Mouse (Mus musculus): Measurements from ENCODE around the gene Rnasel.

The Rnasel gene

DNA sequence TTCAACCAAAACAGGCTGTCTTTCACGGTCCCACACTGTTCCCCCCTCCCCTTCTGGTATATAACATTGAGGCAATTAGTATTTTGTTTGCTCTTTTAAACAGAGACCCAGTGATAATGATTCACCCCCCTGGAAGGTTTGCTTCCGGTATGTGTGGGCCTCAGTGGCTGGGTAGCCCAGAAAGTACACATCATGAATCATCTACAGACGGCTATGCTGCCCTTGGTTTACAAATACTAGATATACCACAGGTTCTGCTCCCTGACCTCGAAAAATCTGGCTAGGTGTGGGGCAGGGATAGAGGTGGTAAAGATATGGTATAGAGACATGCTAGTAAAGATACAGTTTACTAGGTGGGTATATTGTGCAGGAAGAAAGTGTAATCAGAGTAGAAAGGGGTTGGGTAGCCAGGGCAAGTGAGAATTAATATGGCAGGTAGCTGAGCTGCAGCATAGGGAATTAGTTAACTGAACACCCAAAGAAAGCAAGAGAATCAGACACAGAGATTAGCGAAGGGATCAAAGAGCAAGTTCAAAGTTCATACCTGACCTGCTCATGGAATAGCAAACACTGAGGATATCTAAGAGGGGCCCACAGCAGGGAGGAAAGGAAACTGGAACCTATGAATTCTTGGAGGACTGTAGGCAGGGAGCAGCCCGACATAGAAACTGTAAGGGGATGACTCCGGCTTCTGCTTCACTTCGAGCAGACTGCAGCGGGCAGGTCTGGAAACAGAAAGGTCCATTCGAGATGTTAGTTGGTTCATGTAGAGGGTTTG, 21.0 kb downstream of the Rnasel start:
- DNase-seq, result no peak

DNA sequence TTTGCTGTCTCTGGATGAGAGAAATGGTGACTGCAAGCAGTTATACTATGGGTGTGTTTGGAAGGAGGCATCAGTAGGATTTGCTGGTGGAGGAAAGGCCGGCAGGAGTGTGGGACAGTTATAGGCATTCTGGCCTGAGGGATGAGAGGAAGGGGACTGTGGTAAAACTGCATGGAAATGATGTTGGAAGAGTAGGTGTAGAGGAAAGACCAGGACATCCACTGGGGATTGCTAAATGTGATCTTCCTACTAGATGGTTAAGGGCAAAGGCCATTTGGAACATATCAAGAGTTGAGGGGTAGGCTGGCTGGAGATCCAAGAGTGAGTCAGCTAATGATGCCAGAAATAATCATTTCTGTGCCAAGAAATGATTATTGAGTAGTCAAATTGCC, 21.5 kb downstream of the Rnasel start:
- DNase-seq, result no peak

DNA sequence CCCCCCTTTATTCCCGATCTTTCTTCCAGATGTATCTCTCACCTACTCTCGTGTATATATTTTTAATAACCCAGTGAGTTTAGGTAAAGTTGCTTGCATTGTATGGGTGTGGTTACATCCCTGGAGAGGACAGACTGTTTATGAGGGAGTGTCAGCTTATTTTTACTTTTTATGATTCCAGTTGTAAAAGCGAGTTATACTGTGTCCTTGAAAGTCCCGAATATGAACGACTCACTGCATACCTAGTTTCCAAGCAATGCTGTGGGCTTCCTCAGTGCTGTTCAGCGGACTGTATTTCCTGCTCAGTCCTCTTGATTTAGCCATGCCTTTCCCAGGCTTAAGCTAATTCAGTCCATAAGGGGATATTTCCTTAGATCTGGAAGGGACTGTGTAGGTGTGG, 25.9 kb downstream of the Rnasel start:
- DNase-seq, result no peak

DNA sequence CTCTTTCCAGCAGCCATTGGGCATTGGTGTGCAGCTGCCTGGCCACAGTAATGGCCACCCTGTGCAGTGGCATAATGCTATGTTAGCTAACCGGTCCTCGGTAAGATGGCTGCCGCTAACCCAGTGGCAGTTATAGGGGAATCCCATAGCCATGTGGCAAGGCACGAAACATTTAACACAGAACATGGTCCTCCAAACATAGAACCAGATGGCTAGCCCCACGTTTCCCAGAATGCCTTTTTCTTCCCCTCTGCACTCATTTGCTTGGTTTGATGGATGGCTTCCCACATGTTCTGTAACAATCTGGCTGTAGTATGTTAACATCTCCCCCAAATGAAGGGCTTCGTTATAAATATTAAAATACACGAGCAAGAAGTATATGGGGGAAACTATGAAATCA, 27.0 kb downstream of the Rnasel start:
- DNase-seq, result no peak

DNA sequence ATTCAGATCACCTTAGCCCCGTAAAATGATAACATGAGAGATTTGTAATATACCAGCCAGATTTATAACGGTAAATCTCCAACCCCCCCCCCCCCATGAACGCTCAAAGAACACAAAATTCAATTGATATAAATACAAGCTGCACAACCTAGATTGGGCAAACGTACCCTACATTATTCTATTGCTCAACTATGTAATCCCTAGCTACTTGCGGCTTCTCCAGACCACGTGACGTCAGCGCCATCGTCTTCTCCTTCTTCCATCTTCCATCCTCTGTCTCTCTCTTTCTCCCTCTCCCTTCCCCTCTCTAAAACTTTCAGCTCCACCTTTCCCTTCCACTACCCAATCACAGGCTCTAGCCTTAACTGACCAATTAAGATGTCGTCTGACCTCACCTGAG, 29.0 kb downstream of the Rnasel start:
- DNase-seq, result no peak

DNA sequence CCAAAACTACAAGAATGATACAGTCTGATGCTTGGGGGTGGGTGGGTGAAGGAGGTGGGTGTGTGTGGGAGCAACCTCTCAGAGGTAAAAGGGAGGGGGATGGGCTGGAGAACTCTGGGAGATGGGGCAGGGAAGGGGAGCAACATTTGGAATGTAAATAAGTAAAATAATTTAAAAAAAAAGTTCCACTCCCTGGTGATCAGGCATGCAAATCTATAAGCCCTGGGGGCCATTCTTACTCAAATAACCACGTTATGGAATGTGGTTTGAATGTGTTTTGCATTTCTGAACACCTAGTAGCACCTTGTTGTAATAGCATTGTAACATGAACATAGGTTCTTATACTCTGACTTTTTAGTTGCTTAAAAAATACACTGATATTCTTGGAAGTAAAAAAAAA, 34.1 kb downstream of the Rnasel start:
- no peak for DNase-seq

DNA sequence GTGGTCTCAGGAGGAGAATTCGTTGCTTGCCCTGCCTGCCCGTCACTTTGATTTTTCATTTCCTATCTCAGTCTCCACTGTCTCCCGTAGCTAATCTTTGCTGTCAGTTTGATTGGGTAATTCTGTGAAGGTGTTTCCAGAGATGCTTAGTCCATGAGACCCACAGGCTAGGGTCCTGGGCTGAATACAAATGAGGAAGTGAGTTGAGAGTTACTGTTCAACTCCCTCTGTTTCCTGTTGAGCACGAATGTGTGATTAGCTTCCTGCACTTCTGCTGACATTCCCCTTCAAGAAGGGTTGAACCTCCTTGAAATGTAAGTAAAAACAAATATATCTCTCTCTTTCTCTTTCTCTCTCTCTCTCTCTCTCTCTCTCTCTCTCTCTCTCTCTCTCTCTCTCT, 36.4 kb downstream of the Rnasel start:
- no peak for DNase-seq

DNA sequence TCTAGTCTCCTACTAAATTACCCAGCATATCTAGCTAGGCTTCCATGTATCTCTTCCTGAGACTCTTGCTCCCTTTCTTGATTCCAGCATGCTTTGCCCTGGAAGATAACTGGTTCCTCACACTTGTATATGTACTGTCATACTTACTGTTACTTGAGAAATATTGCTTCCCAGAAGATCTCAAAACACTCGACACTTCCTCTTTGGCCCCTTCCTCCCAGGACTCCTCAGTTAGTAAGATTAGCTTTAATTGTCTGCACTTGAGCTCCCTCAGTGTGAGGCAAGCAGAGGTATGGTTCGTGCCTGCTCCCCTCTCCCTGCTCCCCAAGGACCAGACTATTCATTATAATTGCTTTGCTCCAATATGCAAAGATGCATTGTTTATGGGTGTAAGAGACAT, 41.5 kb downstream of the Rnasel start:
- DNase-seq, result no peak

- no peak for DNase-seq
These were observed 45.0 kb downstream of the Rnasel start for GRCm38 (mm10) chr1:153794241-153794640.

- DNase-seq, result no peak
These were observed 53.5 kb downstream of the Rnasel start for GRCm38 (mm10) chr1:153802691-153803090.

- DNase-seq, result no peak
These were observed 54.3 kb downstream of the Rnasel start for GRCm38 (mm10) chr1:153803530-153803929.

DNA sequence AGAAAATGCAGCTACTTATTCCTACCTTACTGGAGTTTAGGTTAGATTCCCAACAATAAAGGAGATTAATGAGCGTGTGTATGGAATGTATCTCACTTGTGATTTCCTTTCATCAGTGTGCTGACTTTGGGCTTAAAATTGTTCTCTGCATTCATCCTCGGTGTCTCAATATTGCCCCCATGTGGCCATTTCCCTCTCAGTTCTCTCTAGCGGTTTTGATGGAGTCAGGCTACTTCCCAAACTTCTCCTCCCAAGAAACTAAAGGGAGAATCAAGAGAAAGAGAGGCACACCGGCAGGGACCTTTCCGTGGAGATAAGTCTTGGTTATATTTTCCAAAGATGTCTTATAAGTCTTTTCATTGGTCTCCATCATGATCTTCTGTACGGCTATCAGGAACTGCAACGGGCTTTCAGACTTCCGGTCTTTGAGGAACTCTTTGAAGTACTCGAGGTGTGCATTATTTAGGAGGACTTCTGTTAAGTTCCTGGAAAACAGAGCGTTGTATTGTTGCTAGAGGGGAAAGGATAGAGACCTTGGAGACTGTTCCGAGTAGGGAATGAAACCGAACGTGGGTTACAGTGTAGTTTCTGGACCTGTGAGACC, 58.3 kb downstream of the Rnasel start:
- DNase-seq, result peak; percentile 16

All from cerebellum, adult 8-10 months (tissue).